Mouse (Mus musculus): ENCODE results near the gene Agap1. TPM values are rescaled to one million over a fixed set of nuclear protein-coding genes. Genes with fewer than 3 reads are reported as not detected.

The Agap1 gene
- total and polyA plus RNA-seq, 3 experiments, result 0.01 TPM; not detected in 2

DNA sequence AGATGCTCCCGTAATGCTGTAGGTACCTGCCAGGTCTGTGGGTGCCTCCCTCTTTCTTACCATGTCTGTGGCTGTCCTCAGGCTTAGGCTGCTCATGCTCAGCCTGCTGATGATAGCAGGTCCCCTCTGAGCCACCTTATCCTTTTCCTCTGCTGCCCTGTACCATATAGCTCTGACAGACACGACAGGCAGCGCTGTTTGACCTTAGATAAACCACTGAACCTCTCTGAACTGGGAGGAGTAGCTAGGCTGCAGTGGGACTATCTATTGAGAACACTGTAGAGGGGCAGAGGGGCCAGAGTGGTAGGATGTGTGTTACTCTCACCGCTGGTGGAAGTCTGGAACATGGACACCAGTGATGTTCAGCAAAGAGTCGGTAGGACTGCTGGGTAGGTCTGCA is 211.5 kb downstream of the Agap1 start:
- no peaks in the 10 kb centered on the region for H3K36me3 ChIP-seq (ENCODE audit: control insufficient read depth in 1 of 2, insufficient read depth in 2 of 2, low read length in 2 of 2)
- no peak for DNase-seq (ENCODE audit: low read depth, low spot score)
- H3K27me3 ChIP-seq (ENCODE audit: control insufficient read depth in 1 of 2, insufficient read depth in 2 of 2, low read length in 2 of 2), result no peaks in the 10 kb centered on the region
- no peak for TF ChIP-seq NRF1 (IDR thresholded peaks at IDR 0.05; ENCODE audit: insufficient read depth, low read depth, low read length, poor library complexity, severe bottlenecking)
- no peak for TF ChIP-seq RAD21 (IDR thresholded peaks at IDR 0.05; ENCODE audit: low read depth, low read length)
- TF ChIP-seq UBTF (IDR thresholded peaks at IDR 0.05; ENCODE audit: borderline replicate concordance, insufficient read depth, low read depth, low read length), result no peak
- TF ChIP-seq ZKSCAN1 (IDR thresholded peaks at IDR 0.05; ENCODE audit: low read depth, low read length), result no peak
- no peak for TF ChIP-seq CTCF (IDR thresholded peaks at IDR 0.05 in 2 of 3, conservative IDR thresholded peaks at IDR 0.05 in 1 of 3; ENCODE audit: control insufficient read depth in 1 of 3, insufficient read depth in 1 of 3, low read depth in 2 of 3, low read length in 3 of 3, poor library complexity in 1 of 3, severe bottlenecking in 1 of 3)
- no peak for TF ChIP-seq MXI1 (IDR thresholded peaks at IDR 0.05; ENCODE audit: low read depth, low read length)
- no peak for TF ChIP-seq POLR2A (IDR thresholded peaks at IDR 0.05; ENCODE audit: control insufficient read depth in 1 of 2, insufficient read depth in 1 of 2, low read depth in 1 of 2, low read length in 2 of 2, poor library complexity in 1 of 2)
- no peak for TF ChIP-seq CHD2 (IDR thresholded peaks at IDR 0.05; ENCODE audit: low read length)
- no peak for TF ChIP-seq ELF1 (IDR thresholded peaks at IDR 0.05; ENCODE audit: low read depth, low read length)
- no peak for TF ChIP-seq GABPA (IDR thresholded peaks at IDR 0.05; ENCODE audit: low read depth, low read length)
- no peak for TF ChIP-seq MAZ (IDR thresholded peaks at IDR 0.05; ENCODE audit: low read depth, low read length)
- no peak for TF ChIP-seq USF2 (IDR thresholded peaks at IDR 0.05; ENCODE audit: borderline replicate concordance in 1 of 2, insufficient read depth in 1 of 2, low read depth in 1 of 2, low read length in 2 of 2)
- no peak for TF ChIP-seq CHD1 (IDR thresholded peaks at IDR 0.05; ENCODE audit: low read depth, low read length)
- no peak for TF ChIP-seq POLR2AphosphoS2 (IDR thresholded peaks at IDR 0.05; ENCODE audit: low read length)
- TF ChIP-seq POLR2AphosphoS5 (IDR thresholded peaks at IDR 0.05; ENCODE audit: borderline replicate concordance, low read depth, low read length), result no peak
- no peak for TF ChIP-seq ZC3H11A (IDR thresholded peaks at IDR 0.05; ENCODE audit: low read depth, low read length)
- H3K79me2 ChIP-seq (ENCODE audit: control insufficient read depth, insufficient read depth, low read length, poor library complexity), result no peaks in the 10 kb centered on the region
- no peaks in the 10 kb centered on the region for H3K9me3 ChIP-seq (replicated peaks; ENCODE audit: insufficient read depth, low read length)
- no peak overlapping the region for H3K9ac ChIP-seq (ENCODE audit: control insufficient read depth, low read depth, low read length, poor library complexity, severe bottlenecking)
- H3K27ac ChIP-seq (ENCODE audit: control insufficient read depth, low read depth, low read length), result no peak overlapping the region
- no peak overlapping the region for H3K4me3 ChIP-seq (ENCODE audit: control insufficient read depth in 1 of 2, insufficient read depth in 1 of 2, low read depth in 2 of 2, low read length in 2 of 2)
- H3K4me1 ChIP-seq (ENCODE audit: control insufficient read depth in 1 of 2, insufficient read depth in 2 of 2, low read length in 2 of 2), result no peaks in the 10 kb centered on the region

DNA sequence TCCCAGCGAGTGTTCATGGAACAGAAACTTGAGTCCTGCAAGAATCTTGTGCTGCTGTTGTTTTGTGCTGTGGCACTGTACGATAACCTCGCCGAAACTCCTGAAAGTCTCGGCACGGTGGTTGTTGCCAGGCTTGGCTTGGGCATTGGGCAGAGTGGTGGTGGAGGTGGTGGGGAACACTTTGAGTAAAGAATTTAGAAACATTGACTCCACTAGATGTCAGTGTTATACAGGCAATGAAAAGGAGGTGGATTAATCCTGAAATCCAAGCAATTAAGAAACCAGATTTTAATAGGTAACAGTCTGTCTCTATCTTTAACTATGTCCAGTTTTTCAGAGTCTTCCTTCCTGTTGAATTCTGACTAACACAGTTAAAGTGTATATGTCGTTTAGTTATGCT is 212.8 kb downstream of the Agap1 start:
- H3K9ac ChIP-seq (ENCODE audit: control insufficient read depth, low read depth, low read length, poor library complexity, severe bottlenecking), result no peak overlapping the region
- H3K36me3 ChIP-seq (ENCODE audit: control insufficient read depth in 1 of 2, insufficient read depth in 2 of 2, low read length in 2 of 2), result no peaks in the 10 kb centered on the region
- no peak overlapping the region for H3K4me3 ChIP-seq (ENCODE audit: control insufficient read depth in 1 of 2, insufficient read depth in 1 of 2, low read depth in 2 of 2, low read length in 2 of 2)
- no peaks in the 10 kb centered on the region for H3K4me1 ChIP-seq (ENCODE audit: control insufficient read depth in 1 of 2, insufficient read depth in 2 of 2, low read length in 2 of 2)
- no peaks in the 10 kb centered on the region for H3K27me3 ChIP-seq (ENCODE audit: control insufficient read depth in 1 of 2, insufficient read depth in 2 of 2, low read length in 2 of 2)
- DNase-seq (ENCODE audit: low read depth, low spot score), result no peak
- no peaks in the 10 kb centered on the region for H3K79me2 ChIP-seq (ENCODE audit: control insufficient read depth, insufficient read depth, low read length, poor library complexity)
- TF ChIP-seq RAD21 (IDR thresholded peaks at IDR 0.05; ENCODE audit: low read depth, low read length) (no peak), NRF1 (IDR thresholded peaks at IDR 0.05; ENCODE audit: insufficient read depth, low read depth, low read length, poor library complexity, severe bottlenecking) (no peak), CHD1 (IDR thresholded peaks at IDR 0.05; ENCODE audit: low read depth, low read length) (no peak), CTCF (IDR thresholded peaks at IDR 0.05 in 2 of 3, conservative IDR thresholded peaks at IDR 0.05 in 1 of 3; ENCODE audit: control insufficient read depth in 1 of 3, insufficient read depth in 1 of 3, low read depth in 2 of 3, low read length in 3 of 3, poor library complexity in 1 of 3, severe bottlenecking in 1 of 3) (no peak)
- no peak overlapping the region for H3K27ac ChIP-seq (ENCODE audit: control insufficient read depth, low read depth, low read length)
- no peaks in the 10 kb centered on the region for H3K9me3 ChIP-seq (replicated peaks; ENCODE audit: insufficient read depth, low read length)

All from MEL (cell line).